Mouse (Mus musculus) kidney, embryonic 14.5 days (tissue): Measurements from ENCODE around the gene Gm20532. TPM values are rescaled to one million over a fixed set of nuclear protein-coding genes. Genes with fewer than 3 reads are reported as not detected.

Experiments
- ATAC-seq: fragments of 200-750 bp; cut with Nextera tagmentation; 2 replicates; pipeline ENCODE4 v1.8.0; 2017; ENCODE audit warnings: moderate number of reproducible peaks, mild to moderate bottlenecking, moderate TSS enrichment, moderate library complexity; ENCODE audit not compliant: low FRiP score, low TSS enrichment
- H3K27ac ChIP-seq: fragments of 300-500 bp; sonication (generic); 2 replicates; pipeline ENCODE4 v1.5.1; 2014; ENCODE audit warnings: low read depth, mild to moderate bottlenecking, low read length, moderate library complexity, mixed read lengths
- H3K27me3 ChIP-seq: fragments of 300-500 bp; sonication (generic); 2 replicates; pipeline ENCODE4 v1.6.1; 2014; ENCODE audit warnings: mild to moderate bottlenecking, low read length; ENCODE audit not compliant: control insufficient read depth, insufficient read depth
- H3K36me3 ChIP-seq: fragments of 300-500 bp; sonication (generic); 2 replicates; pipeline ENCODE4 v1.6.1; 2014; ENCODE audit warnings: low read length, mixed read lengths; ENCODE audit not compliant: control insufficient read depth, insufficient read depth
- H3K4me1 ChIP-seq: fragments of 300-500 bp; sonication (generic); 2 replicates; pipeline ENCODE4 v1.6.1; 2014; ENCODE audit warnings: low read length, mixed read lengths; ENCODE audit not compliant: control insufficient read depth, insufficient read depth
- H3K4me2 ChIP-seq: fragments of 300-500 bp; sonication (generic); replicated peaks from 2 replicates; pipeline ENCODE4 v1.6.1; 2014; ENCODE audit warnings: low read depth, mild to moderate bottlenecking, low read length
- H3K4me3 ChIP-seq: fragments of 300-500 bp; sonication (generic); 2 replicates; pipeline ENCODE4 v1.5.1; 2014; ENCODE audit warnings: mild to moderate bottlenecking, low read length
- H3K9ac ChIP-seq: fragments of 300-500 bp; sonication (generic); 2 replicates; pipeline ENCODE4 v1.6.1; 2014; ENCODE audit warnings: low read depth, mild to moderate bottlenecking, low read length, moderate library complexity
- H3K9me3 ChIP-seq: fragments of 300-500 bp; sonication (generic); 2 replicates; pipeline ENCODE4 v1.6.1; 2016; ENCODE audit warnings: low read length; ENCODE audit not compliant: control insufficient read depth
- WGBS: fragments of 180-500 bp; shearing (Covaris S2); extraction: QIAGEN DNeasy Blood & Tissue Kit; methylation state at CpG from one replicate; pipeline ENCODE4 v1.1.7; 2014; 5-methylcytosine and 5-hydroxymethylcytosine counted together
- polyA plus RNA-seq: library from polyadenylated mRNA; unstranded; fragments of >200 nt; fragmentation: Nextera tagmentation; extraction: Ambion mirVana; gene quantifications from 2 replicates; pipeline ENCODE4 v1.2.1, GENCODE M21; 2014

Gm20532 gene
- polyA plus RNA-seq, 1 experiment from 2014 or later: not detected

DNA sequence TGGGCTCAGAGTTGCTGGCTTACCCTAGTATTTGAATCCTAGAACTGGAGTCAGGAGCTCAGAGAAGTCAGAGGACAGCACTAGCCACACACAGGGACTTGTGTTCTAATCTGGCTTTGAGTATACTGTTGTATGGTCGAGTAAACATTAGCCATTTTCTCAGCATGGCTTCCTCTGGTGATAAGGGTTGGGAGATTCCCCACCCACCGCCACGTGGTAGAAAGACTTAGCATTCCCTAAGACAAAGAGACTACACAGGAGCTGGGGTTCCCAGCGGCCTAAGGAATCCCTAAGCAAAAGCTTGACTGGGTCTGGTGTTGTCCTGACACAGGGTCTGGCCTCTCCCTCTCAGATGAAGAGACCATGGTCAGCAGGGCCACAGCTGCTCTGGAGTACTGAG lies 10.0 kb upstream of the Gm20532 start:
- Histone ChIP-seq H3K9ac (no peak overlapping the region), H3K4me3 (no peak overlapping the region), H3K9me3 (no peaks in the 10 kb centered on the region), H3K36me3 (no peaks in the 10 kb centered on the region), H3K27me3 (no peaks in the 10 kb centered on the region), H3K4me2 (no peak overlapping the region), H3K27ac (peak overlapping the region; percentile 55; the same call in 1 of the 2 replicates), H3K4me1 (peaks cover 21% of the 10 kb centered on the region)
- ATAC-seq: no peak
- 67% methylated on average over 4 of the region's 4 CpGs for WGBS

DNA sequence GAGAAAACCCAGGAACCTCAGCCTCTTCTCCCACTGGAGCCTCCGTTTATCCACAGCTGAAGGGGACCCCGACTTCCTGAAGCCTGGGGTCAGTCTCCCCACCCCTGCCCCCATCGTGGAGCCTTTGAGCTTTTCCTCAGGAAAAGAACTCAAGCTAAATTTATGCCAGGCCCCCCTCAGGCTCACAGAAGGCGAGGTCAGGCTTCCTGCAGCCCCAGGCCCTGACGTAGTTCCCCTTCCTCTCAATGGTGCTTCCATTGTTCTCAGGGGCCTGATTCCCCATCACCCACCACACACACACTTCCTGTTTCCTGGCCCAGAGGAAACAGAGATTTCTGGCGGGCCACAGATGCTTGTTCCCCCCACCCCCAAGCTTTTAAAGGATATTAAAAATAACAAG lies 8.1 kb upstream of the Gm20532 start:
- no peaks in the 10 kb centered on the region for H3K27me3 ChIP-seq
- no peaks in the 10 kb centered on the region for H3K9me3 ChIP-seq
- no peaks in the 10 kb centered on the region for H3K36me3 ChIP-seq
- H3K4me1 ChIP-seq: peaks cover 18% of the 10 kb centered on the region
- WGBS: 46% methylated on average over 6 of the region's 6 CpGs
- no peak overlapping the region for H3K4me3 ChIP-seq
- peak overlapping the region; percentile 73; the same call in 1 of the 2 replicates for H3K27ac ChIP-seq
- H3K9ac ChIP-seq: no peak overlapping the region
- no peak overlapping the region for H3K4me2 ChIP-seq
- 0 out of 2 replicates have a peak, but pooled peaks have one; percentile 16 for ATAC-seq

GRCm38 (mm10) chr2:26579714-26580113 lies 6.7 kb upstream of the Gm20532 start, which contains the start of gene Egfl7:
Gene Egfl7, plus strand, starts transcription at chr2:26580014.
- Histone ChIP-seq H3K36me3 (no peaks in the 10 kb centered on the region), H3K4me1 (0 out of 2 replicates have a peak, but pooled peaks cover 10% of the 10 kb centered on the region), H3K4me3 (no peak within 1 kb of the TSS), H3K27ac (peak within 1 kb of the TSS; percentile 73; the same call in 1 of the 2 replicates), H3K27me3 (no peaks in the 10 kb centered on the region), H3K4me2 (no peak within 1 kb of the TSS), H3K9ac (no peak within 1 kb of the TSS), H3K9me3 (no peaks in the 10 kb centered on the region)
- 88% methylated on average over 1 of the region's 1 CpGs for WGBS
- no peak for ATAC-seq

DNA sequence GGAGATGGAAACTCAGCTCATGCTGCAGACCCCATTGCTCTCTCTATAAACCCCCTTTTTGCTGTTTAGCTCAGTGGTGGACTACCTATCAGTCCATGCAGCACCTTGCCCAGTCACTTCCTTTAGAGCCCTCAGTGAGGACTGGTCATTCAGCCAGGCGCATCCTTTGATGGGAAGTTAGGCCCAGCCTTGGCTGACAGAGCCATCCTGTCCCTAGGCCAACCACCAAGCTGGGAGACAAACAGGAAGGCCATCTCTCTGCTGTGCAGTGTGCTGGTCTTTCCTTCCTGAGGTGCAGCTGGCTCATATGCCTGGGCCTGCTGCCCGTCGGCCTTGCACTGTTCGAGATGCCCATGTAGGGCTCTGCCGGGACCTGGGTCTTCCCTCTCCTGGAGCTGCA lies 5.7 kb upstream of the Gm20532 start:
- H3K27ac ChIP-seq: no peak overlapping the region
- no peaks in the 10 kb centered on the region for H3K9me3 ChIP-seq
- H3K4me3 ChIP-seq: no peak overlapping the region
- 0 out of 2 replicates have a peak, but pooled peaks cover 10% of the 10 kb centered on the region for H3K4me1 ChIP-seq
- H3K9ac ChIP-seq: no peak overlapping the region
- H3K36me3 ChIP-seq: no peaks in the 10 kb centered on the region
- WGBS: 82% methylated on average over 5 of the region's 5 CpGs
- ATAC-seq: no peak
- H3K27me3 ChIP-seq: no peaks in the 10 kb centered on the region
- no peak overlapping the region; the same call in 1 of the 2 replicates for H3K4me2 ChIP-seq

DNA sequence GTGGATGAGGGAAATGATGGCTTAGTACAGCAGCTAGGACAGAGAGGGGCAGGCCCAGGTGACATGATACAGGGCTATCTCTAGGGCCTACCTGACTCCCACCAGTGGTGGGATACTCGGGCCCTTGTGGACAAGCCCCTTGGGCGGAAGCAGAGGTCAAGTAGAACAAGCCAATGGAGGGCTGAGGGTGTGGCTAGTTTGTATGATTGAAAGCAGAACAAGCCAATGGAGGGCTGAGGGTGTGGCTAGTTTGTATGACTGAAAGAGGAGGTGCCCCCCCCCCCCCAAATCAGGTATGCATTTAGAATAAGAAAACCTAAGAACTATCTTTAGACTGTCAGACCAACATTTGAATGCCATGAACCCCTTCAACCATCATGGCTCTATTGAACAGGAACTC lies 4.2 kb upstream of the Gm20532 start:
- Histone ChIP-seq H3K9me3 (no peaks in the 10 kb centered on the region), H3K27me3 (no peaks in the 10 kb centered on the region), H3K27ac (no peak overlapping the region), H3K4me3 (no peak overlapping the region), H3K9ac (no peak overlapping the region), H3K36me3 (no peaks in the 10 kb centered on the region), H3K4me2 (no peak overlapping the region), H3K4me1 (0 out of 2 replicates have a peak, but pooled peaks cover 3% of the 10 kb centered on the region)
- no peak for ATAC-seq
- WGBS: 51% methylated on average over 2 of the region's 2 CpGs

GRCm38 (mm10) chr2:26582741-26583140 lies 3.7 kb upstream of the Gm20532 start:
- H3K9me3 ChIP-seq: no peaks in the 10 kb centered on the region
- H3K27me3 ChIP-seq: no peaks in the 10 kb centered on the region
- 71% methylated on average over 7 of the region's 7 CpGs for WGBS
- no peak overlapping the region for H3K27ac ChIP-seq
- no peak overlapping the region for H3K4me3 ChIP-seq
- no peaks in the 10 kb centered on the region for H3K36me3 ChIP-seq
- peaks cover 7% of the 10 kb centered on the region for H3K4me1 ChIP-seq
- H3K9ac ChIP-seq: no peak overlapping the region
- no peak overlapping the region for H3K4me2 ChIP-seq
- no peak for ATAC-seq

DNA sequence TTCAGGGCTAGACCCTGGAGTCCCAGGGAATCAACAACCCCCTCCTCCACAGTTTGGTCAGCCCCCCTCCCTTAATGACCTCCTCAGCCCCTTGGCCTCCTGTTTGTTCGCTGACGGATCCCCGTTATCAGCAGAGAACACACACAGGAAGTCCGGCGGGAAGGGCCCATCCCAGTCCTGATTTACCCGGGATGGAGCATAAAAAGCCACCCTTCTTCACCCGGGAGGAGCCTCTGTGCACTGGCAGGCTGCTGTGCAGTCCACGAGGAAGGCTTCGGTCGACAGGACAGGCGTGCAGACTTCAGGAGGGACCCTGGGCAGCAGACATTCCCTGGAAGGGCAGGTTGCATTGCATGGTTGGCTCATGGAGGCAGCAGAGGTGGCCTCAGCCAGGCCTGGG lies 2.8 kb upstream of the Gm20532 start:
- Histone ChIP-seq H3K36me3 (no peaks in the 10 kb centered on the region), H3K27ac (peak overlapping the region; percentile 53), H3K4me2 (no peak overlapping the region), H3K4me3 (peak overlapping the region; percentile 66; the same call in 1 of the 2 replicates), H3K27me3 (no peaks in the 10 kb centered on the region), H3K9ac (peak overlapping the region; percentile 53; the same call in 1 of the 2 replicates), H3K9me3 (no peaks in the 10 kb centered on the region), H3K4me1 (peaks cover 16% of the 10 kb centered on the region)
- WGBS: 37% methylated on average over 11 of the region's 11 CpGs
- no peak for ATAC-seq

DNA sequence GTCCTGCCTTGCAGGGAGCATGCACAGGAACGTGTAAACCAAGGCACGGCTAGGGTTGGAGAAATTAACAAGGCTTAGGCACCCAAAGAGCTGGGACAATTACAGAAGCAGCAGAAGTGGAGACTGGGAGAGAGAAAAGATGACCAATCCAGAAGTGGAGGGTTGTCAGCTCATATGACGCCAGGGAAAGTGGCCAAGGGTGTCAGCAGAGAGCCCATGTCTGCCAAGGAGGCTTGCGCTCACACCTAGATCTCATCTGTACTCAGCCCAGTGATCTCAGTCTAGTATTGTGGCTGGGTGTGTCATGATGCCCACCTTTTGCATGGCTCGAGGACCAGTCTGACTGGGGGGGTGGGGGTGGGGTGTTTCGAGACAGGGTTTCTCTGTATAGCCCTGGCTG lies 726 bp upstream of the Gm20532 start:
- Histone ChIP-seq H3K4me1 (peaks cover 20% of the 10 kb centered on the region), H3K36me3 (no peaks in the 10 kb centered on the region; the same call in 1 of the 2 replicates), H3K27ac (peak overlapping the region; percentile 27), H3K4me2 (no peak overlapping the region), H3K9ac (peak overlapping the region; percentile 81; the same call in 1 of the 2 replicates), H3K4me3 (peak overlapping the region; percentile 66), H3K27me3 (no peaks in the 10 kb centered on the region), H3K9me3 (no peaks in the 10 kb centered on the region)
- ATAC-seq: no peak
- 51% methylated on average over 6 of the region's 6 CpGs for WGBS

GRCm38 (mm10) chr2:26587044-26587405 lies 586 bp downstream of the Gm20532 start:
- no peaks in the 10 kb centered on the region for H3K27me3 ChIP-seq
- peak overlapping the region; percentile 64 for H3K4me2 ChIP-seq
- H3K4me1 ChIP-seq: peaks cover 20% of the 10 kb centered on the region
- no peaks in the 10 kb centered on the region for H3K9me3 ChIP-seq
- peak overlapping the region; percentile 78; the same call in 1 of the 2 replicates for H3K27ac ChIP-seq
- 4% methylated on average over 11 of the region's 11 CpGs for WGBS
- peak overlapping the region; percentile 66 for H3K4me3 ChIP-seq
- peak overlapping the region; percentile 81 for H3K9ac ChIP-seq
- H3K36me3 ChIP-seq: peaks cover 8% of the 10 kb centered on the region; the same call in 1 of the 2 replicates
- ATAC-seq: peak; percentile 51
